Mouse (Mus musculus) brain, adult 2 months (tissue): ENCODE measurements around the gene Crispld2.

Source experiments
- DNase-seq: peaks from one replicate; pipeline ENCODE4 v3.0.0; 2011; ENCODE audit warnings: low read depth, low spot score

Gene Crispld2

DNA sequence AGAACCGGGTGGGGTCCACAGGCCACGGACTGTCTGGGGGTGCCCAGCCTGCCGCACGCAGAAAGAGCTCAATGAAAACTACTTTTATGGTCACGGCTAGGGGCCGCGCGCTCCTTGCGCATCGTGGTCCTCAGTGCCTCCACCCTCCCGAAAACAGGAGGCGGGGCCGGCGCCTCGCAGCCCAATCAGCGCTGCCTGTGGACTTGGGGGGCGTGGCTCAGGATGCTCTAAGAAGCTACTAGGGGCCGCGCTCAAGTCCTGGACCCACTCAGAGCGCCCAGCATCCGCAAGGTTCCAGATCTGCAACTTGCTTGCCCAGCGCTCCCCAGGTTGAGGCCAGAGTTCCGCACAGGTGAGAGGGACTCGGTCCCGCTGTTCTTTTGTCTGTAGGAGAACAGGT lies at the start of gene Crispld2:
Crispld2 (plus strand) TSS at position 190 of the 400 bp plus-strand sequence.
- peak; percentile 62 for DNase-seq

DNA sequence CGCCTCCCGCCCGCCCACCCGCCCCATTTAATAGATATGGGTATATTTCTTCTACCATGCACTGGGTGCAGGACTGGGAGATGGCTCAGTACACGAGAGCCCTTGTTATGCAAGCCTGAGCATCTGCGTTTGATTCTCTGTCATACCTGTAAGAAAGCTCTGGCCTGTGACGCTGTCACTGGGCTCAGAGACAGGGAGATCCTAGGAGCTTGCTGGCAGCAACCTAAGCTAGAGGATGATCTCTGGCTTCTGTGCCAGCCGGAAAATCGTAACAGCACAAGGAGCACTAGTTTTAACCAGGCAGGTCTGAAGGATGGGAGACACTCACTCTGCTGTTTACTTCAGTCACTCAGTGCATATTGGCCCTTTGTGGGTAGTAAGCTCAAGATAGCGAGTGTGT lies 48.6 kb upstream of the Crispld2 start:
- peak; percentile 37 for DNase-seq

DNA sequence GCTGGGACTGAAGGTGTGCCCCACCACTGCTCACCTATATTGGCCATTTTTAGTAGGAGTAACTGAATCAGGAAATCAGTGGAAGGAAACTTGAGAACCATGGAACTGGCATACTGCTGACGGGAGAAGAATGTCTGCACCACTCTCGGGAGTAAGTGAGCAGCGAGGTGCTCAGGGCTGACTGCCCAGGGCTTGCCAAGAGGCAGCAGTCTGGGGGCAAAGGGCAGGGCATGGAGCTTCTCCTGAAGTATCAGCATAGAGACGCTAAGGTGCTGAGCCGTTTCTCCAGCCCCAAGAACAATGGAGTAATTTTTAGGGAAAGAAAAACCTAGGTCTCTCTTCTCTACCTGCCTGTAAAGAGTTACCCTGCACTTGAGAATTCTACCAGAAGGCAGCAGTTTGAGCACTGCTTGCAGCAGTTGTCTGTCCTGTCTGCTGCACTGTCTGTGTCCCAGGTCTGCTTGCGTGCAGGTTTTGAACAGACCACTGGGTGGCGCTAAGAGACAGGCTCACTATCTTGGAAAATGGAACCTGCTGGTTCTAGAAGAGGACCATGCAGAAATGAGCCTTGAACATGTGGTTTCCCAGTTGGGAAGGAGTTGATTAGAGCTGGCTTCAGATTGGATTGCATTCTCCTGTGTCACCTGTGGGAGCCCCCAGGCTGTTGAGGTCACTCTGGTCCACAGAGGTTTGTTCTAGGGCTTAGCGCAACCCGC lies 48.0 kb upstream of the Crispld2 start:
- DNase-seq: peak; percentile 88

- peak; percentile 43 for DNase-seq
Observed at GRCm38 (mm10) chr8:119946326-119946865, 45.8 kb upstream of the Crispld2 start.

DNA sequence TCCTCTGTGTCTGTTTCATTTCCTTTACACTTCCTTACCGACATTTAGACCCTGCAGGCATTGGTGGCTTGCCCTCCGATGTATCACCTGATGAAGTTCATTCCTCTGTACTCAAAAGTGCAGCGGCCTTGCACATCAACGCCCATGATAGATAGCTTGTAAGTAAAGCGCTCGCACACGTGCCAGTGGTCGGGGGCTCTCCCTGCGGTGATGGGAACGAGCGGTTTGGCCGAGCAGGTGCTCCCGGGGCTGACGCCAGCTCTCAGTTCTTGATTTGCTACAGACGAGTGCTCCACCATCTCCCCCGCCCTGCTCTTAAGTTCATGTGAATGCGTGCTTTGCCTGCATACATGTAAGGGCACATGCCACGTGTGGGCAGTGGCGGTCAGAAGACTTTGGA lies 44.6 kb upstream of the Crispld2 start:
- no peak for DNase-seq

GRCm38 (mm10) chr8:119948340-119948739 lies 43.9 kb upstream of the Crispld2 start:
- DNase-seq: peak; percentile 80

- peak; percentile 51 for DNase-seq
Observed at GRCm38 (mm10) chr8:119952282-119952681, 40.0 kb upstream of the Crispld2 start.

GRCm38 (mm10) chr8:119952747-119953146 lies 39.5 kb upstream of the Crispld2 start:
- DNase-seq: peak; percentile 93

DNA sequence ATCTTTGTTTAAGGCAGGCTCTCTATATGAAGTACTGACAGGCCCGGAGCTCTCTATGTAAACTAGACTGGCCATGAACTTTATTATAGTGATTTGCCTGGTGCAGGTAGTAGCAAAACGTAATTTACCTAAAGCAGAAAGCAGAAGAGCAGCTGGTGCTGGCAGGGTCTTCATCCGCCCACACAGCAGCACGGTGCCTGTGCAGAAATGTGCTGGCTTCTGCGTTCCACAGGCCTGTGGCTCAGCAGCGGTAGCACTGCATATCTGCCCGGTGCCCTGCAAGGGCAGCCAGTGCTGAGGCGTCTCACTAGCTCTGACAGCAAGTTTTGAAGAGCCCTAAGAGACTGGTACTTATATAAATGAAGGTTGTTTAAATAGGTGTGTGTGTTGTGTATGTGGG lies 36.9 kb upstream of the Crispld2 start:
- peak; percentile 49 for DNase-seq

DNA sequence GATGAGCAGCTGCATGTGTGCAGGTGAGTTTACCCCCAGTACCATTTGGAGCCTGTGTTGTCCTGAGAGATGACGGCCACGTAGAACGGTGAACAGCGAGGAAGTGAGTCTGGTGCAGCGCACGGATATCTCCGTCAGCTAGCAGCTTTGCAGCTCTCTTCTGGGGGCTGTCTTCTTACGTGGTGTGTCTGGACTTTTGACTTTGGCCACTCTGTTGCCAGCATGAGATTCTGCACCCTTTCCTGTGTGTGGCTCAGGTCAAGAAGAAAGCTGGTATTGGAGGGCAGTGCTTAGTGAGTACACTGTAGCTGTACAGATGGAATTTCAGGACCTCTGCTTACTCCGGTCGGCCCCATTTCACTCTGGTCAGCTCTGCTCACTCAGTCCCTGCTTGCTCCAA lies 34.2 kb upstream of the Crispld2 start:
- DNase-seq: no peak

DNA sequence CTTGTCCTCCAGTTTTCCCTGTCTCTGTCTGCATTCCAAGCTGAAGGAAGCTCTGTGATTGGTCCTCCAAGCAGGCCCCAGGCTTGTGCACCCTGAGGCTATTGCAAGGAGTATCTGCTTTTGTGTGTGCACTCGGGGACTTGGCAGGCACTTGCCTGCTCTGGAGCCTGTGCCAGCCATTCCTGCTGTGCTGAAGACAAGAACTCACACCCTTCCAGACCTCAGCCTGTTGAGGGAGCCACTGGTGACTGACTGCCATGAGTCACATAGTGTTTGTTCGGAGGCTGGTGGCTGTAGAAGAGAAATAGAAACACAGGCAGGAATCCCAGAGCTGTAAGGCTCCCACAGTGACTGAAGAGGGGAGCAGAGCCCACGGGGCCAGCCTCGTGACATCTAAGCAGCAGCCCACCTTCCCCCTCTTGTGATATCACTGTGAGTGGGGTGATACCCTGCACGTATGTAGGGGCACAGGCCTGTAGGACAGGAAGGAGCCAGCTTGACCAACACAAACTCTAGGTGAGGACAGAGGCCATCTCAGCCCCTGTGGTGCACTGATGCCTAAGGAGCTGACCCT lies 31.6 kb upstream of the Crispld2 start:
- peak; percentile 93 for DNase-seq

DNA sequence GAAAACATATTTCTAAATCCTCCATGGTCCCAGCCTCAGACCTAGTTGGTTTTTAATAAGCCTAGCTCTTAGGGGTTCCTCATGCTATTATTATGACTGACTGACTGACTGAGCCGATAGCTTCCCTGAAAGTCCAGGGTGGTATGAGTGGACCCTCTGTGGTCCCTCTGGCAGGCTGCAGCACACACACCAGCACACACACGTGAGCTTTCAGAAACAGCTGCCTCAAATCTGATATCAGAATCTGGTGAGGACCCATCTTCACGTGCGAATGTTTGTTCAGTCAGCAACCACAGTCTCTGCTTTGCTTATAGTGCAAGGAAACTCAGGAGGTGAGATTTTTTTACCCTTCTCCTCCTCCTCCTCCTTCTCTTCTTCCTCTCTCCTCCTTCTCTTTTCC lies 27.4 kb upstream of the Crispld2 start:
- DNase-seq: no peak

- no peak for DNase-seq
Observed at GRCm38 (mm10) chr8:119967435-119967834, 24.8 kb upstream of the Crispld2 start.

- DNase-seq: peak; percentile 72
Observed at GRCm38 (mm10) chr8:119970169-119970568, 22.1 kb upstream of the Crispld2 start.

DNA sequence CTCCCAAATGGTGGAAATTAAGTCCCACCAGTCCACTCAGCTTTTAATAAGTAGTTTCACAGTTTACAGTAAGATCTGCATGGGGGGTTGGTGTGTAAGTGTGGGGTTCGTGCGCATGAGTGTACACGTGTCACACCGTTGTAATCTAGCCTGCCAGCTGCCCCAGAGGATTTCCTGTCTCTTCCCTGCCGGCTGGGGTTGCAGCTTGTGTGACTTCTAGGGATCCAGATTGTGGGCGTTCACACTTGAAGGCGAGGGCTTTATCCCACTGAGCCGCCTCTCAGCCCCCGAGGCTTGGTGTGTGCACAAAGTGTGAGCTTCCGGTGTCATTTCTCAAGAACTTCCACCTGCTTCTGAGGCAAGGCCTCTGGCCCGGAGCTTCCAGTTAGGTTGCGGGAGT lies 19.7 kb upstream of the Crispld2 start:
- no peak for DNase-seq

- DNase-seq: no peak
Observed at GRCm38 (mm10) chr8:119978770-119979381, 13.4 kb upstream of the Crispld2 start.

- no peak for DNase-seq
Observed at GRCm38 (mm10) chr8:119981253-119981652, 11.0 kb upstream of the Crispld2 start.

DNA sequence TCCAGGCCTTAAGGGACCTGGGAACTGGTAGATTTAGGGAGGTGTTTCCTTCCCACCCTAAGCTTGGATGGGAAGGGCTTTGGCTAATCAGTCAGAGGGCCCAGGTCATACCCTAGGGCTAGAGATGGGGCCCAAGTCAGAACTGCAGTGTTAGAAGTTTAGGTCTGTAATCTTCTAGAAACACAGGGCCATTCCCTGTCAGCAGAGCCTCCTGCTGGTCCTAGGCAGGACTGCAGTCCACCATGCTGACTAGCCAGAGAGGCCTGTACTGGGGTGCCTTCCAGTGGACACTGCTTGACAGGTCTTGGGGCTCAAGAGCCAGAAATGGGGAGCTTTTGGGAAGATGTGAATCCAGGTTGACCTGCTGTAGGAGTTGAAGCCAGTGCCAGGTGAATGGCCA lies 8.2 kb upstream of the Crispld2 start:
- DNase-seq: no peak

DNA sequence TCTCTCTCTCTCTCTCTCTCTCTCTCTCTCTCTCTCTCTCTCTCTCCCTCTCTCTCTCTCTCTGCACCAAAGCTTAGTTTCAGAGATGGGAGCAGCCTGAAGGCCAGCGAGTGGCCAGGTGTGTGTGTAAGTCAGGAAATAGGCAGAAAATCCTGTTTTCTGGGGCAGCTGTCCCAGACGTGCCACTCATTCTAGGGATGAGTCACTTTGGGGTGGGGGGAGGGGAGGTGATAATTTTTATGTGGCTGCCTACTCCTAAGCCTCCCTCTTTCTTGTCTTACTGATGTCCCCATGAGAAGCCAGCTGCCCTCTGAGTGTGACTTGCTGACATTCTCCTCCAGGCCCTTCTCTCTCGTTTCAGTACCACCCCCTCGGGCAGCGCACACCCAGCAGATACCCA lies 6.1 kb upstream of the Crispld2 start:
- DNase-seq: peak; percentile 29

DNA sequence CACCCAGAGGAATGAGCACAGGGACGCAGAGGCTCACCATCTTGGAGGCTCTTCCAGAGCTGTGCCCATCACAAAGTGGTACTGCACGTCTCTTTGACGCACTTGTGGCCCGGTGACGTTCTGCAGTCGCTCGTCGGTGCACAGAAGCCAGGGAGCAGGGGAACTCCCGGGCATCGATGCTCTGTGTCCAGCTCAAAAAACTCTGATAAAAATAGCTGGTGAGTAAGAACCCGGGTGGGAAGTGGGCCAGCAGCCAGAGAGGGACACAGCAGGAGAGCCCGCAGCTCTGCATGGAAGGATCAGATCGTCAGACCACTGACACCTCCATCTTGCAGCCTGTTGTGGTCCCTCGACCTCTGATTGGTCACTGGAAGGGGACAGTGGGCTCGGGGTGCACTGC lies 4.2 kb upstream of the Crispld2 start:
- peak; percentile 45 for DNase-seq

DNA sequence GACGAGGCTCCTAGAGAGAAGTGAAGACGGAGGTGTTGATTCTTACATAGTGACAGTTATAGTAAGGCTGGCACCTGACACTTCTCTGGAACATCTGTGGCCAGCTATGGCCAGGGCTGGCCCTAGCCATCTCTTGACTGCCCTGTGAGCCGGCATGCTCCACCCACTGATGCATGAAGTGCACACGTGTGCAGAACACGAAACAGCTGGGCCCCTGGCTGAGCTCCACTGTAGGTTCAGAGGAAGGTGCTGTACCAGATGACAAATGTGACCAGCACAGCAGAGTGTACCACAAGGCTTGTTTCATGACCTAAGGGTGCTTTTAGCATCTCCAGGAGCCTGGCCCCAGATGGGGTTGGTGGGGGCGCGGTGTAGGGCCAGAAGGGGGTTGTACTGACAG lies 1.9 kb downstream of the Crispld2 start:
- no peak for DNase-seq

DNA sequence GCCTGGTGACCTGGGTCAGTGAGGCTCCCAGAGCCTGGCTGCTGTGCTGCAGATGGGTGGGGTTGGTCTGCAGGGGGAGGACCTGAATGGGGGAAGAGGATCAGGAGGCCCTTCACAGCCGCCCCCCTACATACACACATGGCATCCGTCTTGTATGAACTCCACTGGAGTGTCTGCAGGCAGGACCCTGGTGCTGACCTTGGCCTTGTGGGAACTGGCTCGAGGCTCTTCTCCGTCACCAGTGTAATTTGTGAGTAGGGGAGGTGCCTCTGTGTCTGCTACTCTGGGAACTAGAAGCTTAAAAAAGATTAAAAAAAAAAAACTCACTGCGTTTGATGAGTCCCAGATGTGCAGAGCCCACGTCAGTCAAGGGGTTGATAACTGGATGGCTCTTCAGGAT lies 2.3 kb downstream of the Crispld2 start:
- DNase-seq: no peak

GRCm38 (mm10) chr8:119997266-119997665 lies 5.0 kb downstream of the Crispld2 start:
- no peak for DNase-seq
